Mouse (Mus musculus) activated CD4-positive, CD25-positive, alpha-beta regulatory T cell, adult 4 months (primary cell): ENCODE measurements around the gene Ssr3. TPM values are rescaled to one million over a fixed set of nuclear protein-coding genes. Genes with fewer than 3 reads are reported as not detected.

ENCODE experiments used
- ATAC-seq: one replicate; pipeline ENCODE4 v1.8.0; 2017
- polyA plus RNA-seq, 2 experiments: library from polyadenylated mRNA; unstranded; fragments of 100-300 nt; shearing (Covaris generic); gene quantifications; one replicate each; pipeline ENCODE4 v1.2.1; 2017

Gene Ssr3
- polyA plus RNA-seq, 2 experiments from 2014 or later, result 148 to 155 TPM

- no peak for ATAC-seq
Observed at GRCm38 (mm10) chr3:65373594-65374182, 18.7 kb downstream of the Ssr3 start.

GRCm38 (mm10) chr3:65372552-65372951 lies 19.9 kb downstream of the Ssr3 start:
- no peak for ATAC-seq

- ATAC-seq, result no peak
Observed at GRCm38 (mm10) chr3:65367944-65368343, 24.5 kb downstream of the Ssr3 start.

GRCm38 (mm10) chr3:65365921-65366710 lies 26.3 kb downstream of the Ssr3 start:
- no peak for ATAC-seq

GRCm38 (mm10) chr3:65365184-65365583 lies 27.2 kb downstream of the Ssr3 start:
- no peak for ATAC-seq

GRCm38 (mm10) chr3:65363438-65363837 lies 29.0 kb downstream of the Ssr3 start:
- no peak for ATAC-seq

- no peak for ATAC-seq
Observed at GRCm38 (mm10) chr3:65360163-65360969, 32.1 kb downstream of the Ssr3 start.

- ATAC-seq, result no peak
Observed at GRCm38 (mm10) chr3:65358841-65359240, 33.6 kb downstream of the Ssr3 start.

- no peak for ATAC-seq
Observed at GRCm38 (mm10) chr3:65358275-65358674, 34.1 kb downstream of the Ssr3 start.

GRCm38 (mm10) chr3:65355479-65355878 lies 36.9 kb downstream of the Ssr3 start:
- no peak for ATAC-seq

- no peak for ATAC-seq
Observed at GRCm38 (mm10) chr3:65353263-65354037, 39.0 kb downstream of the Ssr3 start.

- peak; percentile 80 for ATAC-seq
Observed at GRCm38 (mm10) chr3:65352278-65353127, 39.9 kb downstream of the Ssr3 start.

GRCm38 (mm10) chr3:65346176-65346575 lies 46.2 kb downstream of the Ssr3 start:
- no peak for ATAC-seq

- ATAC-seq, result no peak
Observed at GRCm38 (mm10) chr3:65340173-65340951, 52.1 kb downstream of the Ssr3 start.

GRCm38 (mm10) chr3:65337835-65338464 lies 54.5 kb downstream of the Ssr3 start:
- no peak for ATAC-seq

Other genes starting within 250 kb of the Ssr3 start
- 1 to 10 TPM; 5.5 to 9.2 TPM for gene Tiparp, start 135.8 kb upstream of the Ssr3 start, polyA plus RNA-seq